Mouse (Mus musculus): ENCODE measurements around the gene Mterf2. TPM values are rescaled to one million over a fixed set of nuclear protein-coding genes. Genes with fewer than 3 reads are reported as not detected.

Gene Mterf2
- 10 to 100 TPM in 1 of 2 experiments, 1 to 10 TPM in 1; 8.8 to 12.8 TPM for total RNA-seq (2021)
- long read RNA-seq, experiment 1, transcript Mterf2-201 (3 exons, 1,567 nt), result major isoform, 9 of 13 reads
- long read RNA-seq, experiment 1, partial matches to known transcripts, result 0 of 13 reads
- long read RNA-seq, experiment 1, other reads (novel, unspliced or antisense), result 3 of 13 reads
- long read RNA-seq, experiment 2, transcript Mterf2-201 (3 exons, 1,567 nt), result major isoform, 8 of 10 reads
- long read RNA-seq, experiment 2, partial matches to known transcripts, result 0 of 10 reads
- long read RNA-seq, experiment 2, other reads (novel, unspliced or antisense), result 1 of 10 reads

DNA sequence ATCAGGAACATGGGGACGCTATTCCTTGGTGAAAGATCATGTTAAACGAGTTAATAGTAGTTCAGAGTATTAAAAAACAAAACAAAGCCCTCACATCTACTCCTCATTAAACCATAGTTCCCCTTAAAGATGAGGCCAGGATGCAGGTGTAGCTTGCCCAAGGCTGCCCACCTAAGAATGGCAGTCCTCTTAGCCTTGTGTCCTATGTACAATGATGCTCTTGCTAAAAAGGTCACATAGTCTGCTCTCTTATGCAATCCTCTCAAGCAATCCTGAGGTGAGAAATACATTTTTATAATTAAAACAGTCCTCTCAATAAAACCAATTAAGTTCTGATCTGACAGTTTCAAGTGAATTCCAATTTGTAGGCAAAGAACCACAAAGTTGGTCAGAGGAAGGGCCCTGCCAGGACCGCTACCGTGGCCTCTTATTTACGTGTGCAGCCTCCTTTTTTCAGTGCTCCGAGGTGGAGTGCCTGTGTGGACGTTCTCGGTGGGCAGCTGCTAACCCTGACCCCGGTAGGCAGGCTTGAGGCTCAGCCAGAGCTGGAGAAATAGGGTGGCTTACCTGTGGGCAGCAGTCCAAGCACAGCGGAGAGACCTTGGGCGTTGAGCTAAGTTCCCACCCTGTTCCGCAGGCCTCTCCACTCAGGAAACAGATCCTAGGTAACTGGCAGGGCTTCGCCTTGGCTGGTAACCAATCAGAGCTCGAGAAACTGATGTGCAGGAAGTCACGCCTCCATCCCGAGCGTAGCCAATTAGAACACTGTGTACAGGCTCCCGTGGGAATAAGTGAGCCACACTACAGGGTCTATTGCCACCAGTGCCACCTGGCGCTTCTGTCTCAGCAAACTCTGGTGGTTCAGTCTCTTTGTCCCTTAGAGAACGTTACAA, at the start of gene Mterf2:
Gene Mterf2 (minus strand): TSS at position 633 of the 893 bp plus-strand sequence.
- peak; percentile 66 to 88 for DNase-seq (ENCODE audit: low spot score in 2 of 2)

DNA sequence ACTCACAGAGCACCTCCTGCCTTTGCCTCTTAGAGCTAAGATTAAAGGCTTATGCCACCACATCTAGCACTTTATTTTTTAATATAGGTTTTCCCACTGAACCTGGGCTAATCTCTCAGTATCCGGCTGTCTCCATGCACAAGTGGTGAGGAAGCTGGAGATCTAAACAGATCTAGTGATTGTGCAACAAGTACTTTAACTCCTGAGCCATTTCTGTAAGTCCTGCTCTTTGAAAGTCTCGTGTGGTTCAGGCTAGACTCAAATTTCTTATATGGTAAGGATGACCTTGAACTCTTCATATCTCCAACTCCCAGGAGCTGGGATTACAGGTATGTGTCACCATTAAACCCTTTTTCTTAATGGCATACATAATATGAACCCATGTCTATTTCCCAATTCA, 48.8 kb upstream of the Mterf2 start:
- no peak for DNase-seq (ENCODE audit: low spot score in 2 of 2)

DNA sequence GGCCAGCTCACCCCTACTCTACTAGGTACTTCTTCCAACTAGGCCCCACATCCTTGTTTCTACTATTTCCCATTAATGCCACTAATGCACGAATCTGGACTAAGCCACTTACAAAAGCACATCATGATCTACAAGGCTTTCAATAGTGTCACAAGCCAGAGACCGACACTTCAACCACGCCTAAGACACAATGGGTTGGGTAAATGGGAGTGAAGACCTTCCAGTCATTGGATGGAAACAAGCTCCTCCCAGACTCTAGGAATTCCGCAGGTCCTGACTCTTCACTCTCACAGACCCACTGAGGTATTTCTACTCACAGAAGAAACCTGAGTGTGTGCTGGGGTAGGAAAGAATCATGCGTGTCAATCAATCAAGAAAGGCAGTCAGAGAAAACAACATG, 37.5 kb upstream of the Mterf2 start:
- DNase-seq (ENCODE audit: low spot score in 2 of 2), result no peak

DNA sequence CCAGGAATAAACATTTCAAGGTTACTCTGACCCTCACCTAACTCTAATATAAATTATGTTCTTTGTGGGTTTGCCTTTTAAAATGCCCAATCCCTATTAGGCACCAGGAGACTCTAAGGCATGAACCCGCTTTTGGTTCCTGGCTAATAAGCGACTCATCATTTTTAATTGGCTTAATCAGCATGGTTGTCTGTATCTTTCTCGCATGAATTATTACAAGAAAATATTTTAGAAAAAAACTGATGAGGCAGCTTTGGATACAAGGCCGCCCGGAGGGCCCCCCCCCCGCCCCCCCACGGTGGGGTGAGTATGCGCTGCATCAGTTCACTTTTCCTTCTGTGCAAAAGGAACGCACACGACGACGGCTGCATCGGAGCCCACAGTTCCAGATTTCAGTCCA, 37.0 kb upstream of the Mterf2 start:
- DNase-seq (ENCODE audit: low spot score in 2 of 2), result no peak

DNA sequence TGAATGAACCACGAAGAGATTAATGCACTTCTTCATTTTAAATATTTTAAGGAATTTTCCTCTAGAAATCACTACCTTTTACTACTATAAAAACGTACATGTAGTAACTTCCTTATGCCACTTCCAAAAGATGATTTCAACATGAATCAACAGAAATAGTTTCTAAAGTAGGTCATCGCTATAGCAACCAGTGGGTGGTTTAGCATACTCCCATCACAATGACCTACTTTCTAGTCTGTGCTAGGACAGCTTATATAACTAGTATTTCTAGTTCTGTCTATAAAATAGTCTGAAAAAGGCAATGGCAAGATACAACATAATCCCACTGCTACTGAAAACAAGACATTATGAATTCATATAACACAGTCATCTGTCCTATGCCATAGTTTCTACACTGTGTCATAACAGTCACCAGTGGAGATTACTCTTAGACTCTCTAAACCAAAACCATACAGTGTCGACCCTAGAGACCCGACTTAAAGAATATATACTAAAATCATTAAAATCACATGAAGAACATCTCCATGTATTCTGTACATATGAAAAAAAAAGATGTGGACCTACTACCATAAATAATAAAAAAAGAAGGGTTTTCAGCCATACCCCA, 34.0 kb upstream of the Mterf2 start:
- DNase-seq (ENCODE audit: low spot score in 2 of 2), result no peak

DNA sequence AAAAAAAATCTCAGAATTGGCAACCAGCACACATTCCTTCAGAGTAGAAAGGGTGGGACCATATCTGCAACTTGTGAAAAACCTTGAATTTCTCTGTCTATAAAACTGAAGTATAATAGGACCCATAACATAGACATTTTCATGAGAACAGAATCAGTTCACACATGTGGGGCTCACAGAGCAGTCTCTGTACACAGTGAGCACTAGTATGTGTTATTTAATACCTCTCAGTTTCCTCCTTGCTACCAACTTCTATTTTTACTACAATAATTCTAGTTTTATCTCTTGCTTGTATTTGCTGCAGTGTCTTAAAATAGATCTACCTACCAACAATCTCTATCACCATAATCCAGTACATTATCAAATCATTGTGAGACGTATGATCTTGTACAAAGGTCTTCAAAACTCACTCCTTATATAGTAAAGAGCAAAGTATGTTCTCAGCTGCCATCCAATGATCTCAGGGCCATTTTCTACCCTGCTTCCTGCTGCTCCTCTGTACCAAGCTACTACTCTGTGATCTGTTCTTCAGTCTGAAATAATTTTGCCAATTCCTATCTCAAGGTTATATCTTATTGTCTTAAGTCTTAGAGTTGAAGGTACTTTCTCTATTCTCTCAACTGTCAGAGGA, 32.3 kb upstream of the Mterf2 start:
- no peak for DNase-seq (ENCODE audit: low spot score in 2 of 2)

DNA sequence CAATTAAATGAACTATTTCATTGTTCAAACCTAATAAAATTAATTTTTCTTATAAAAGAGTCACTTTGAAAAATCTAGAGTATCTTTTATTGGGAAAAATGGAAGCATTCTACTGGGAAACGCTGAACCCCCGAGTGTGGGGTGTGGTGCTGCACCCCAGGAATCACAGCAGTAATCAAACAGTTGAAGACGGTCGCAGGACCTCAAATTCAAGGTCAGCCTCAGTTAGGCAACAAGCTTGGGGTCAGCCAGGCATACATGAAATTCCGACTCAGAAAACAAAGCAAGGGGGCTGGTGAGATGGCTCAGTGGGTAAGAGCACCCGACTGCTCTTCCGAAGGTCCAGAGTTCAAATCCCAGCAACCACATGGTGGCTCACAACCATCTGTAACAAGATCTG, 29.6 kb upstream of the Mterf2 start:
- DNase-seq (ENCODE audit: low spot score in 2 of 2), result no peak

DNA sequence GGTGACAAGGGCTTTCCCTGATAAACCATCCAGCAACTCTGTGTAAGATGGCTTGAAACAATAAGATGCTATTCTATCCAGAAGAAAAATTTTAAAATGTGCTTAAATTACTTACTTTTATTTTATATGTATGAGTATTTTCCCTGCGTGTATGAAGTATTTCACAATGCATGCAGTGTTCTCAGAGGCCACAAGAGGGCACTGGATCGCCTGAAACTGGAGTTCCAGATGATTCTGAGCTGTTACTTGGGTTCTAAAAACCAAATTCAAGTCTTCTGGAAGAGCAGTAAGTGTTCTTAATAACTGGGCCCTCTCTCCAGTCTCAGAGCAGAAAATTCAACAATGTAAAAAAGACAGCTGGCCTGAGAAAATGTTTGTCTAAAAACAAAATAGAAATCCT, 26.4 kb upstream of the Mterf2 start:
- peak in 1 of 2 experiments; percentile 51 for DNase-seq (ENCODE audit: low spot score in 2 of 2)

DNA sequence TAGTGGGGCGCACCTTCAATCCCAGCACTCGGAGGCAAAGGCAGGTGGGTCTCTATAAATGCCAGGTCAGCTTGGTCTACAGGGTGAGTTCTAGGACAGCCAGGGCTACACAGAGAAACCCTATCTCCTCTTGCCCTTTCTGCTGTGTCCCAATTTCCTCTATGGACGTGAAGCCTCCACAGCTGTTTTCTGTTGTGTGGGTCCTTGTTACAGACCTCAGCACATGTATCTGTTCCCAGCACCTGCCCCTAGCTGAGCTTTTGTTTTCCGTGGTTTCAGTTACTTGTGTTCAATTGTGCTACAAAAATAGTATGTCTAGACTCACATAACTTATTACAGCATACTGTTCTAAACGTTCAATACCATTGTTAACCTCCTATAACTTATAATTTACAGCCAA, 21.4 kb upstream of the Mterf2 start:
- DNase-seq (ENCODE audit: low spot score in 2 of 2), result no peak

DNA sequence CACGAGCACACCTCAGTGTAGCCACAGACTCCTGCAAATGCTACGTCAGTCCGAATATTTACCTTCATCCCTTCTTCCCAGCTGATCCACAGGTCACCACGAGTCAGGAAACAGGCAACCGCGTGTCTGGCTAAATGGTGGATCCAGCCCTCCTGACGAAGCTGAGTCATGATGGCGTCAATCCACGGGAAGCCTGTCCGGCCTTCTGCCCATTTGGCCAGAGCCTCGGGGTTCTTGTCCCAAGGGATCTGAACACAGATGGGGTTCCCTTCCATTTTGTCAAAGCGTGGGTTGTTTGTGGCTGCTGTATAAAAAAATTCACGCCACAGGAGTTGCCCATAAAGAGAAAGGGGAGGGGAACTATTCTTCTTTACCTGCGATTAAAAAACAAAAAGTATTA, 18.5 kb upstream of the Mterf2 start:
- DNase-seq (ENCODE audit: low spot score in 2 of 2), result no peak

DNA sequence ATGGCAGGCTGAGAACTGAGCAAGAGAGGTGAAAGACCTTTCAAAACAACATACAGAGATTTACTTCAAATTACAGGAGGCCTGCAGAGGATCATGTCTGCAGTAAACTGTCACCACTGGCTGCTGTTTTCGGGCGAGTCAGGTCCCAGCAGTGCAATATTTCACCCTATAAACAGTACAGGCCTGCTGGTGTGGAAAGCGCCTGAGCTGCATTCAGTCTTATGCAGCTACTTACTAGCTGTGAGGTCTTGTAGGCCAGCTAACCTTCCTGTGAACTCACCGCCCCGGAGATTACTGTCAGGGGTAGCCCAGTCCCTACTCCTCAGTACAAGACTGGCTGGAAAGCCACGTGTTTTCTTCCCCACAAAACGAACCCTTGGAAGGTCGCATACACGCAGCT, 13.6 kb upstream of the Mterf2 start:
- DNase-seq (ENCODE audit: low spot score in 2 of 2), result no peak

DNA sequence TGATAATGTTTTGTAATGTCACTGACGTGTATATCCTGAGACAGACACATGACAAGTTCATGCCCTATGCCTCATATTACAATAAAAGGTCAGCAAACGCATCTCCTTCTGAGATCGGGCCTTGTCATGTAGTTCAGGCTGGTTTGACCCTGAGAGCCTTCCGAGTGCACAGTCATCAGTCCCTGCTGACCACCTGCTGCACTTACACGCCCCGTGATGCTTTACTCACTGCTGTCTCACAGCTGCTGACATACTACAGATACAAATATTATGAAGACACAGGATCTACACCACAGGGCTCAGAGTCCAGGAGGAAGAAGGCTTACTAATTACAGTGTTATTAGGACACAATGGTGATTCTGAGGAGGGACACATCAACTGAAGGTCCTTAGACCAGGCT, 8.7 kb upstream of the Mterf2 start:
- no peak for DNase-seq (ENCODE audit: low spot score in 2 of 2)

DNA sequence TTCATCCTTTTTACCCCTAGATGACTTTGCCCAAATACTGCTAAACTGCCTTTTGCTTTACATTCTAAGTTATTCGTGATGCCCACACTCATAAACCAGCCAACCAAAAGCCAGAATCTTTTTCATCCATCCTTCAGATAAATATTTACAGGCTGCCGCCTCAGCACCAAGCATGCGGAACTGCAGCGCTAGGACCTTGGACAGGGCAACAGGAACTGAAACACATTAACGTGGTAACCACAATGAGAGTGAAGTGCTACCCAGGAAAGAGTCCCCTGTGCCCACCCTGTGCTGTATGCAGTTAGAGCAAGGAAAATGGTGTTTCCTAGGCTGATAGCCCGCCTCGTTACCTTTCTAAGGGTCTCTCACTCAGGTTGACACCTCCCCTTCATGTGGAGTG, 626 bp upstream of the Mterf2 start:
- no peak for DNase-seq (ENCODE audit: low spot score in 2 of 2)

DNA sequence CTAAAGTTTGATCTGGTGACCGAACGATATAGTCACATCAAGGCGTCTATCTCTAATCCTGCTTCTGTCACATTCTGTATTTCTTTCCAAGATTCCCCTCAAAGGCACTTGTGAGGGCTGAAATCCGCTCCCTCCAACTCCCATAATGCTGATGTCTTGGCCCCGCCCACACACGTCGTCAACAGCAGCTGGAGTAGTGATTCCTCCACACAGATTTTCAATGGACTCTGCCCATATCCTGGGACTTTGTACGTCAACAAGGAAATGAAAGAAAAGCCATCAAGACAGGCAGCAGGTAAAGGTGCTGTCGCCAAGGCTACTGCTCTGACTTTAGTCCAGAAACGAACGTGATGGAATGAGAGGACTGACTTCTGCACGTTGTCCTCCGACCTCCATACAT, 2.6 kb downstream of the Mterf2 start:
- no peak for DNase-seq (ENCODE audit: low spot score in 2 of 2)

DNA sequence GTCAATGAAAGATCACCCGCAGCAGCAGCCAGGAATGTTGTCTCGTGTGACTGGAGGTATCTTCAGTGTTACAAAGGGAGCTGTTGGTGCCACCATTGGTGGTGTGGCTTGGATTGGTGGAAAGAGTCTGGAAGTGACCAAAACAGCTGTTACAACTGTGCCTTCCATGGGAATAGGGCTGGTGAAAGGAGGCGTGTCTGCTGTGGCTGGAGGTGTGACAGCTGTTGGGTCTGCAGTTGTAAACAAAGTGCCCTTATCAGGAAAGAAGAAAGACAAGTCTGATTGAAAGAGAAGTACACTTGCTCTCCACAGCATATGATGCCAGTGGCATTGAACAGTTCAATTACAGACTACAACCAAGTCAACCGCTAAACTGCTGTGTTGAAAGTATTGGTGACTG, 13.4 kb downstream of the Mterf2 start:
- no peak for DNase-seq (ENCODE audit: low spot score in 2 of 2)

DNA sequence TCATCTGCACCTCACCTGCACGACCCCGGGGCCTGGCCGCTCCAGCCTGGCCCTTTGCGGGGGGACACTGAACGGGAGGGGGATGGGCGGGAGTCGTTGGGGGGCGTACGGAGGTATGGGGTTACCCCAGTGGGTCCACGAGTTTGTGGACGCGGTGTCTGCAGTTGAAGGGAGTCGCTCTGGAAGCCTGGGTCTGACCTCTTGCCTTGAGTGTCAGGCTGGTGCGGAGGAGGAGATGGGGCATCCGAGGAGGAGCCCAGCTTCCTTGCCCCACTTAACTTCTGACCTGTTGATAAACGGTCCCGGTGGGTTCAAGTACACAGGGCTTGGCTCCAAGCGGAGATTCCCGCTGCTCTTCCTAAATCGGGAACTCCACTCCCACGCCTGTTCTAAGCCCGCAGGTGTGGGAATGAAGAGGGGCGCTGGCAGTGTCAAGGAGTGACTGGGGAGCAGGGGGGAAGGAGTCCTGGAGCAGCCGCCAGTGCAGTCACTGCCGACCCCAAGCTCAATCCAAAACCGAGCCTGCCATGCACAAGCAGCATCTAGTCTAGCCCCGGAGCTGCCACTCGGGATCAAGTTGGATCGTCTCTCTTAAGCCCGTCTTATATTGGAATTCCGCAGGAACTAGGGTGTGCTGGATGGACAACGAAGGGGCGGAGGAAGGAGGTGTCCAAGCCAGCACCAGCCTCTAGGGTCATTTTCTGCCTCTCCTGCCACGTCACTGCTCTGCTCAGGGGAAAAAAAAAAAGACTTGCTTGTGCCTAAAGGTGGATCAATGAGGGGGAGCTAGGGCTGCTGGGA, 24.5 kb downstream of the Mterf2 start:
- peak in 1 of 2 experiments; percentile 25 for DNase-seq (ENCODE audit: low spot score in 2 of 2)

DNA sequence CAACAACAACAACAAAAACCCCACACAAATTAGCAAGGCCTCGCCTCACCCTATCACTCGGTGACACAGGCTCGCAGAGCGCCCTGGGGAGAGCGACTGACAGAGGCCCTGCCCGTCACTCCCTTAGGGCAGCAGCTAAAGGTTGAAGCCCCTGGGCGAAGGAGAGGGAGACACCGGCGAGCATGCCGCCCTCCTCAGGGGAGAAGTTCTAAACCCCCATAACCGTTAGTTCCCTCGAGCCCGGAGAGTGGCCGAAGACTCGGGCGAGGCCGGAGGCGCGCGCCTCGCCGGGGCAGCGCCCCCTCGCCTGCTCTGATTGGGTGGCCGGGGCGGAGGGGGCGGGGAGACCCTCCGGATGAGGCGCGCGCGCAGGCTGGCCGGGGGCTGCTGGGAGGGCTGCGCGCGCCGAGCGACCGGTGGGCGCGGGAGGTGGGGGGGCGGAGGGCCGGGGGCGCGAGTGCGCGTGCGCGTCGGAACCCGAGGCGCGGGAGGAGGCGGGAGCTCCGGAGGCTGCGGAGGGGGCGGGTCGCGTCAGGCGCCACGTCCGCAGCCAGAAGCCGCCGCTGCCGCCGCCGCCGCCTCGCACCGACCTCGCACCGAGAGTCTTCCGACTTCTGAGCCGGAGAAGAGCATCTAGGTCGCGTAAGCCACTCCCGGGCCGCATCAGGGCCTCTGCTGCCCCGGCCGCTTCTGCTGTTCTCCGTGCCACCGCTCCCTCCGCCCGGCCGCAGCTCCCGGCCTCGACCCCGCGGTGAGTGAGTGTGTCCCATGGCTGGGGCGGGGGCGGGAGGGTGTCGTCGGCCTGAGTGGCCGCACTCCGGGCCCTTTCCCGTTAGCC, 25.4 kb downstream of the Mterf2 start, which contains the start of the genes Fhl4 and Tmem263:
Gene Fhl4 (minus strand): TSS at position 249 of the 838 bp plus-strand sequence.
Gene Tmem263 (plus strand): TSS at position 381 of the 838 bp plus-strand sequence.
- DNase-seq (ENCODE audit: low spot score in 2 of 2), result peak; percentile 87 to 91

DNA sequence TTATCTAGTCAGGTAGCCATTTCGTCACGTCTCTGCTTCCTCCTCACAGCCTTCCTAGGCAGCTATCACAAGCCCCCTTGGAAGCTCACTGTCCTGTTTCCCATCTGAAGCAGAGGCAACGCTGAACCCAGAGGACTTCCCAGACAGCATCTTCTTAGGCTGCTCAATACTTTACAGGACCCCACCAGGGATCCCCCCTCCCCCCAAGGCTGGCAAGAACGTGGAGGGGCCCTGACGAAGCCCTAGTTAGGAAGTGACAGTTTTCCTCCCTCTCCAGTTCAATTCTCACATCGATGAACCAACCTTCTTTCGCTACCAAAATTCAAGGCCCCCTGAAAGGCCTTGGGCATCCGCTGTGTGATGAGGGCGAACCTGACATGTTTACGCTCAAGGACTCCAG, 26.0 kb downstream of the Mterf2 start:
- DNase-seq (ENCODE audit: low spot score in 2 of 2), result no peak

DNA sequence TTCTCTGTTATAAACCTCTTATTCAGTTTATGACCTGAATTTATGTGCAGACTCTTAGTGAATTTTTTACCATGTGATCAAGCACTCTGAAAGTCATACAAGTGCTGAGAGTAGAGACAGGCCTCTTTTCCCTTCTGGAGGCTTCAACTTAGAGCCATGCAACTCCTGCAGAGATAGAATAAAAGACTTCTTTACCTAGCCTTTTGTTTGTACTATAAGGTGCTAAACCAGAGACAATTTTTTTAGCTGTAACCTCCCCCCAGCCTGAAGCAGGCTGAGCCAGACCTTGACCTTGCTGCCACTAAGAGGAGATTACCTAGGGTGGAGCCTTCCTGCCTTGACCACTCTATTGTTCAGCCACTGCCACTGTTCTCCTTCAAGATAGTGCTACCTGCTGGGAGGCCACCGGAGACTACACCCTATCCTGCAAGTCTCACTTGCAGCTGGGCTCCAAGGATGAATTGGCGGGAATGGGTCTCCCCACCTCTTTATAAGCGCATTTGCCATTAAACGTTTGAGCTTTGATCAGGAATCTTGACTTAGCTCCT, 56.1 kb downstream of the Mterf2 start:
- DNase-seq (ENCODE audit: low spot score in 2 of 2), result no peak
